Mouse (Mus musculus): ENCODE measurements at regions not wholly inside any gene's neighbourhood (a gene's known extent, or its start where the extent isn't known, plus 50 kb on each side); places are given as distances from the start of the nearest gene placed in this dataset.

DNA sequence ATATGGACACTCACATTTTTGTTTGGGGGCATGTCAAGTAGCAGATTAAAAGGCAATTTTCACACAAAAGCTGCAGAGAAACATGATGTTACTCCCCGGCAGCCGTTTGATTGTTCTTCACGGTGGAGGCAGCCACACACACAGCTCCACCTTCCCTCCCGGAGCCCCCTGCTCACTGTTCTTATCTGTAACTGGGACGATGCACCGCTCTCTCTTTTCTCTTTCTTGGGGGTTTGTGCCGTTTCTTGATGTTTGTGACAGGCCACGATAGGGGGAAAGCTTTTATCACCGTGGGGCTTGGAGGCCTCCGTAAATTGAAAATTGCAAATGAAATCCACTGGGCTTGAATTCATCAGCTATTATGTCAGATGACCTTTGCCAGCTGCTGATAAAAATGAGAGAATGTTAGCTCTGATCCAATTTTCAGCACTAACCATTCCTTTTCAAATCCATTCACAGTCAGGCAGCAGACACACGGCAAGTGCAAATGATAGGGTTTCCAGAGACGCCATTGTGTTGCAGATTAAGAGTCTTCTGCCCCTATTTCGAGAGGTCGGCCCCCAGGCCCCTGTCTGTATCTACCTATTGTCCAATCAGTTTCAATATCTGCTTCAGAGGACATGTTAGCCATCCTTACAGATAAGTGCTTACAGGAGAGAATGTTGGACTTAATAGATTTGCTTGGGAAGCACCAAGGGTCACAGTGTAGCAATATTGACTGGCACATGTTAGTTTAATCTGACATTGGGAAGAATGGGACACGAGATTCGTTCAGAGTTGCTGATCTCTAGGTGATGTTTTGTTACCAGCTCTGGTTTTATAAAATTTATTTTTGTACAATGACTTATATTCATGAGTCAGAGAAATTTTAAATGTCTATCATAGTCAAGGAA is 168.1 kb upstream of the Sox2 start:
- Histone ChIP-seq H3K27ac (no peak overlapping the region), H3K36me3 (replicated peaks) (no peaks in the 10 kb centered on the region), H3K4me3 (no peak overlapping the region), H3K27me3 (ENCODE audit: poor library complexity, severe bottlenecking) (peaks cover 62% of the 10 kb centered on the region), H3K9me3 (no peaks in the 10 kb centered on the region), H3K4me1 (peaks cover 30% of the 10 kb centered on the region)
- no peak for DNase-seq (ENCODE audit: extremely low spot score, low spot score)
- 33% methylated on average over 16 of the region's 16 CpGs for WGBS

DNA sequence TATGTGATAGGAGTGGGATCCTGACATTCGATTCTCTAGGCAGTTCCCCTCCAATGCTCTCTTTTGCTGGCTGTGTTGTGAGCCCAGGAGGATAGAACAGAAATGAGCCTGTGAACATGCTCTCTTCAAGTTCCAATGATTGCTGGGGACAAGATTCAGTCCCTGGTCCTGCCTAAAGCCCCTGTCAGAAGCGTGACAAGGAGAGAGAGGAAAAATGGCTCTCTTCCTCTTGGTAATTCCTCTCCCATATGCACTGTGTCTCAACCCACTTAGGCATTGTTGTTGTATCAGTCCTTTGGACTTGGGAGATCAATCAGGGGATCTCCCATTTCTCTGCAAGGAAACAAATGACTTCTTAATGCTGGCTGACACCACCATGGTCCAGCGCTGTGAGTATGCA is 168.9 kb upstream of the Sox2 start:
- H3K4me3 ChIP-seq: no peak overlapping the region
- 51% methylated on average over 3 of the region's 3 CpGs for WGBS
- DNase-seq (ENCODE audit: extremely low spot score, low spot score): no peak
- no peak overlapping the region for H3K27ac ChIP-seq
- H3K9me3 ChIP-seq: no peaks in the 10 kb centered on the region; the same call in 1 of the 2 replicates
- peaks cover 24% of the 10 kb centered on the region for H3K4me1 ChIP-seq
- H3K27me3 ChIP-seq (ENCODE audit: poor library complexity, severe bottlenecking): peaks cover 55% of the 10 kb centered on the region
- H3K36me3 ChIP-seq (replicated peaks): no peaks in the 10 kb centered on the region

DNA sequence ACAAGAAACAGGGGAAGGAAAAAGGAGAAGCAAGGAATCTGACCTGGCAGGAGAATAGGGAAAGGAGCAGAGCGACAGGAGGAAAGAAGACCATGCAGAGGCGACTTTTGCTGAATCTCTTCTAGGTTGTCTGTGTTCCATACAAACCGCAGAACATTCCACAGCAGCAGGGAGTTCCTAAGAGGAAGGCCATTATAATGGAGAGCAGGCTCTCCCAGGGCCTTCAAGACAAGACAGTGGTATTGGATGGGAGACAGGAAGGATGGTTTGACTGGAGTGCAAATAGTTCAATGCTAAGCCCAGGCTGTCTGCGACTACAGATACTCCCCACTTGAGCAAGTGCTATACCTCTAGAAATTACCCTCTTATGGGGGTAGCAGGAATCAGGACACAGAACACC is 176.1 kb upstream of the Sox2 start:
- DNase-seq (ENCODE audit: extremely low spot score, low spot score): no peak
- Histone ChIP-seq H3K4me1 (no peaks in the 10 kb centered on the region), H3K9me3 (no peaks in the 10 kb centered on the region; the same call in 1 of the 2 replicates), H3K36me3 (replicated peaks) (no peaks in the 10 kb centered on the region), H3K4me3 (no peak overlapping the region), H3K27me3 (ENCODE audit: poor library complexity, severe bottlenecking) (no peaks in the 10 kb centered on the region), H3K27ac (no peak overlapping the region)
- 51% methylated on average over 4 of the region's 4 CpGs for WGBS

DNA sequence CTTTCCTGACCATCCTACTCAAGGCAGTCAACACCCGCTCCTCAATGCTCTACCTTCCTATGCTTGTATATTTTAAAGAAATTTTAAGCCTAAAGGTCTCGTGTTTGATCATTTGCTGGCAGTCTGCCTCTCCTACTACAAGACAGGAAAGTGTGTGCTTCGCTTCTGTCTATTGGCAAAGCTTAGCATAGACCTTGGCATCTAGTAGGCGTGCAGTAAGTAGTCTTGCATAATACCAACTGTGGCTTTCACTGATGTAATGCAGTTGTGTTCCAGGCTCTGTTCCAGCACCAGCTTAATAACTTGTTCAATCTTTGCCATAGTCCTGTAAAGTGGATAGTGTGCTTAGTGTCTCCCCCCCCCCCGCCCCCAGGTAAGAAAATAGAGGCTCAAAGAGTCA is 179.5 kb upstream of the Sox2 start:
- Histone ChIP-seq H3K9me3 (no peaks in the 10 kb centered on the region), H3K4me1 (peaks cover 9% of the 10 kb centered on the region), H3K36me3 (replicated peaks) (no peaks in the 10 kb centered on the region), H3K4me3 (no peak overlapping the region), H3K27ac (no peak overlapping the region), H3K27me3 (ENCODE audit: poor library complexity, severe bottlenecking) (no peaks in the 10 kb centered on the region)
- no peak for DNase-seq (ENCODE audit: extremely low spot score, low spot score)
- 88% methylated on average over 5 of the region's 5 CpGs for WGBS

DNA sequence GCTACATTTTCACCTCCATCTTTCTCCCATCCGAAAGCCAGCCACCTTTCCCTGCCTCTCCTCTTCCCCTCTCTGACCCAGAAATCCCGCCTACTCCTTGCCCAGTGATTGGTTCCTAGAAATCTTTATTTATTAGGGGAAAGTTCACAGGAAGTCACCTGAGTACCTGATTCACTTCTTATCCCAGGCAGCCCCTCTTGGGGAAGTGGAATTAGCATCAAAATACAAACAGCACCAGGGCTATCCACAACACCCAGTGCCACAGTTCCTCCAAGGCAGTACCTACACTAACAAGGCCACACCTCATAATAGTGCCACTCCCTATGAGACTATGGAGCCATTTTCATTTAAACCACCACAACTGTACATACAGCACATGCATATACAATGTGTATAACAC is 180.3 kb upstream of the Sox2 start:
- Histone ChIP-seq H3K4me1 (peaks cover 17% of the 10 kb centered on the region), H3K27ac (no peak overlapping the region), H3K27me3 (ENCODE audit: poor library complexity, severe bottlenecking) (no peaks in the 10 kb centered on the region), H3K9me3 (no peaks in the 10 kb centered on the region), H3K36me3 (replicated peaks) (no peaks in the 10 kb centered on the region), H3K4me3 (no peak overlapping the region)
- DNase-seq (ENCODE audit: extremely low spot score, low spot score): no peak
- WGBS: 86% methylated on average over 2 of the region's 2 CpGs

DNA sequence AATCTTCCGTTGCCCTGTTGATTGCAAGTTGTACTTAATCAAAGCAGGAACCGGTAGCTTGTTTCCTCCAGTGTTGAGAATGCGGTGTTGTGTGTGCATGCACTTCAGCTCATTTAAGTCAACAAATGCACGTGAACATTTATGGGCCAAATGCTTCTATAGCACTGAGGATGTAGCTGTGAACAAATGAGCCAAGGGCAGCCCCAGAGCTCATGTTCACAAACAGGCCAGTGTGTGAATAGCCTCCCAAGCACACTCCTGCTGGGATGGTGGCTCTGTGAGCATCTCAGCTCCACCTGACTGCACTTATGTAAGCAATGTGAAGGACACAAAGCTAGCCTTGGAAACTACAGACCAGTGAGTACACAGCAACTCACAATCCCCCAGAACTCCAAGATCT is 183.9 kb upstream of the Sox2 start:
- no peak overlapping the region for H3K4me3 ChIP-seq
- WGBS: 75% methylated on average over 4 of the region's 4 CpGs
- H3K36me3 ChIP-seq (replicated peaks): no peaks in the 10 kb centered on the region
- no peaks in the 10 kb centered on the region for H3K27me3 ChIP-seq (ENCODE audit: poor library complexity, severe bottlenecking)
- DNase-seq (ENCODE audit: extremely low spot score, low spot score): no peak
- peaks cover 20% of the 10 kb centered on the region for H3K4me1 ChIP-seq
- H3K9me3 ChIP-seq: no peaks in the 10 kb centered on the region
- H3K27ac ChIP-seq: no peak overlapping the region

DNA sequence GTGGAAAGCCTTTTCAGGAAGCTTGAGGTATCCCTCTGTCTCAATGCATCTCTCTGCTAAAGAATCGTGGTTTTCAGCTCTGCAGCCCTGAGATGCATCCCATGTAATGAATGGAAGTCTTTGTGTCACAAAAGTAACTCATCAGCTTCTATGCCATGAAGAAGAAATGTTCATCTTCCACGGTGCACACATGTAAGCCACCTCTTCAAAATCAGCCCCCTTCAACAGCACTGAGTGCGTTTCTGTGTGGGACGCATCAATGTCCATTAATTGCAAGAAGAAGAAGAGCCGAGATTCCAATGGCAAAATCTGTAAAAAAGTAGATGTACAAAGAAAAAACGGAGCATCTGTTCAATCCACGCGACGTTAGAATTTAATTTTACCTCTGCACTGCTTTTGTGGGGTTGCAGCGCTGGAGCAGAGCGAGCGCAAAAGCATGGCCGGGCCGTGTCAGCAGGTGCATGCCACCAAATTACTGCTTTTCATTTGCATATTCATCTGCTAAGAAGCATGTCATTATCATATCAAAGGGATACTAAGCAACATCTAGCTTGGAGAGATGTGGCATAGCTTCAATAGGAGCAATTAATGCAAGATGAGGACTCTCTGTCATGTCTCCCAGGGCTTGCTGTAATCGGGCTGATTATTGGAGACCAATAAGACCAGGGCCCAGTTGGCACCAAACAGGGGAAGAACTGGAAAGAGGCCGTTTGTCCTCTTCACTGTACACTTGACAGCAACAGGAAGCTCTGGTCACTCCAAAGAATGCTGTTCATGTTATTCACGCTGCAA is 185.0 kb upstream of the Sox2 start:
- Histone ChIP-seq H3K4me1 (peaks cover 20% of the 10 kb centered on the region), H3K9me3 (no peaks in the 10 kb centered on the region), H3K36me3 (replicated peaks) (no peaks in the 10 kb centered on the region), H3K27me3 (ENCODE audit: poor library complexity, severe bottlenecking) (no peaks in the 10 kb centered on the region), H3K27ac (peak overlapping the region; percentile 37; the same call in 1 of the 2 replicates), H3K4me3 (no peak overlapping the region)
- DNase-seq (ENCODE audit: extremely low spot score, low spot score): no peak
- WGBS: 82% methylated on average over 17 of the region's 17 CpGs

DNA sequence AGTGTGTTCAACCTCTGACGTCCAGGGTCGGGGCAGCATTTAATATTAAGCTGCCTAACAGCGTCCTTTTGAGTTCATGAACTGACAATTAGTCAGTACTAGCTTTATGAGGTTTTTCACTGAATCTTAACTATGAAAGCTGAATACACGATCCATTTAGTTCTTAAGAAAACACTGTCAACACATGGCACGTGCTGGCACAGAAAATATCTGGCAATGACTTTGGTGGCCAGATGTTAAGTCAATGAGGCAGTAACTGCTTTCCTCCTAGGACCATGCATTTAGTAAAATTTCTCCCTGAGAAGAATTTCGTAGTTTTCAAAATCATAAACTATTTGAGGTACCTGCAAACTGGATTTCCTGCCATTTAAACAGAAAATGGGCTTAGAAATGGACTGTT is 191.4 kb upstream of the Sox2 start:
- Histone ChIP-seq H3K36me3 (replicated peaks) (no peaks in the 10 kb centered on the region), H3K27me3 (ENCODE audit: poor library complexity, severe bottlenecking) (no peaks in the 10 kb centered on the region), H3K4me1 (peaks cover 11% of the 10 kb centered on the region), H3K4me3 (no peak overlapping the region), H3K9me3 (no peaks in the 10 kb centered on the region), H3K27ac (no peak overlapping the region)
- 89% methylated on average over 6 of the region's 6 CpGs for WGBS
- no peak for DNase-seq (ENCODE audit: extremely low spot score, low spot score)

DNA sequence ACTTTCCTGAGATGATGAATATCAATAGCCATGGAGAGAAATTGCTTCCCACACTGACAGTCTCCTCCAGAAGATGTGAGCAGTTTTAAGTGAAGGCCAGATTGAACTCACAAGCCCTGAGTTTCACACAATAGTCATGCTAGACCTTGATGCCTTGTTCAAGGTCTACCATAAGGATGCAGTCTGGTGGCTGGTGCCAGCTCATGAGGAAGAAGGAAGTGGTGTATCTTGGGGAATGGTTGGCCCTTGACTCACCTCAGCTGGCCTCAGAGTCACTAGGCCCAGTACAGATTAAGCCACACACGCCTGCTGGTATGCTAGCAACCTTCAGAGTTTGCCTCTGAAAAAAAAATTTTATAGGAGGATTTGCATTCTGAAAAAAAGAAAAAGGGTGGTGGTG is 192.4 kb upstream of the Sox2 start:
- no peak for DNase-seq (ENCODE audit: extremely low spot score, low spot score)
- H3K4me1 ChIP-seq: peaks cover 11% of the 10 kb centered on the region
- no peaks in the 10 kb centered on the region for H3K27me3 ChIP-seq (ENCODE audit: poor library complexity, severe bottlenecking)
- no peaks in the 10 kb centered on the region for H3K36me3 ChIP-seq (replicated peaks)
- WGBS: 89% methylated on average over 1 of the region's 1 CpGs
- no peak overlapping the region for H3K4me3 ChIP-seq
- no peaks in the 10 kb centered on the region for H3K9me3 ChIP-seq
- no peak overlapping the region for H3K27ac ChIP-seq

DNA sequence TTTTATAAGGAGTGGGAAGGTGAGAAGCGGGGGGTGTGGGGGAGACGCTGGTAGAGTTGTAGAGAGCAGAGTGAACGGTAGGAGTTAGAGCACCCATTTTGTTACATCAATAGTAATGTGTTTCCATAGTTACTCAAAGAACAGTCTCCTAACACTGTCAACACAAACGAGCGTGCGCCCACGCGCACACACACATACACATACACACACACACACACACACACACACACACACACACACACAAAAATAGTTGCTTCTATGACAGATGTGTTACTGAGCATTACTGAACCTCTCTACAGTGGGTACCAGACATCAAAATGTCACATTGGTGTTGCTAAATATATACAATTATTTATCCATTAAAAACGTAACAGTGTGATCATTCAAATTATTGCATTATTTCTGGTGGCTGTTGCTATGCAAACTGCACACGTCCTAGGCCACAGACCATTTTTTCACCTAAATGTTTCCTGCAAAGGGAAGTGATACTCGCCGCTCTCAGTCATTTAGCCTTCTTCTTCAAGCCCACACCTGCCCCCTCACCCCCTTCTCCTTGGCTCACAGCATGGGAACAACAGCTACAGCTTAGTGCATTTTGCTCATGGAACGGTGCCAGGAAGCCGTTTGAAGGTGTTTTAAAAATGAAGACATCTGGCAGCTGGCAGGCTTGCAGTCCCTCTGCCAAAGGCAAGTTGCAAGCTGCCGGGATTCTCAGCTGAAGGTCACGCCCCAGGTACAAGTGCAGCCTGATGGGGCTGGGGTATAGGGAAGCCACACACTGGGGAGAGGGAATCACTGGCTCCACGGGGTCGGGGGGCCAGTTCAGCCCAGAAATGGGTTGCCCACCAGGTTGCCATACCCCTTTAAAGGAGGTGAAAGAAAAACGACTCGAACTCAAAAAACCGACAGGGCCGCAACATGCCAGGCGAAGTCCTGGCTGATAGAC is 193.4 kb upstream of the Sox2 start:
- H3K27ac ChIP-seq: no peak overlapping the region
- H3K27me3 ChIP-seq (ENCODE audit: poor library complexity, severe bottlenecking): no peaks in the 10 kb centered on the region
- no peaks in the 10 kb centered on the region for H3K9me3 ChIP-seq
- 85% methylated on average over 23 of the region's 23 CpGs for WGBS
- H3K4me3 ChIP-seq: no peak overlapping the region
- no peak for DNase-seq (ENCODE audit: extremely low spot score, low spot score)
- peaks cover 11% of the 10 kb centered on the region for H3K4me1 ChIP-seq
- no peaks in the 10 kb centered on the region for H3K36me3 ChIP-seq (replicated peaks)

DNA sequence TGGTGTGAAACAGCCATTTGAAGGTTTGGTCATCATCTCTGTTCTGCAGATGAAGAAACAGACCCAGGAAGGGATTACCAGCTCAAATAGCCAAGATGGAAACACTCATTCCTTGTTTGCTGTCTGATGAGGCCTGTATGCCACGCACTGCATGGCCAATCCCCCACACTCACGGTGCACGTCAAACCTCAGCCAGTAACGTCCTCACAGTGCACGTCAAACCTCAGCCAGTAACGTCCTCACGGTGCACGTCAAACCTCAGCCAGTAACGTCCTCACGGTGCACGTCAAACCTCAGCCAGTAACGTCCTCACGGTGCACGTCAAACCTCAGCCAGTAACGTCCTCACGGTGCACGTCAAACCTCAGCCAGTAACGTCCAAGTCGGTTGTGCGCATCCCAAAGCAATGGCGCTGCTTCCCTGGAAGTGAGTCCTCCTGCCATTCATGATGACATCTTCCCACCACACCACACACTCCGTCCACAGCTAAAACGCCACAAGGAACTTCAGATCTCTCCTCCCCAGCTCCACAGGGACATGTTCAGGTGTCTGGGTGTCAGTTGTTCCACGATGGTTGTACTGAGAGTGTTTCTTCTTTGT is 196.1 kb upstream of the Sox2 start:
- Histone ChIP-seq H3K27me3 (ENCODE audit: poor library complexity, severe bottlenecking) (no peaks in the 10 kb centered on the region), H3K4me3 (no peak overlapping the region), H3K27ac (no peak overlapping the region), H3K4me1 (peaks cover 11% of the 10 kb centered on the region), H3K9me3 (0 out of 2 replicates have a peak, but pooled peaks cover under 1% of the 10 kb centered on the region), H3K36me3 (replicated peaks) (no peaks in the 10 kb centered on the region)
- WGBS: 95% methylated on average over 24 of the region's 24 CpGs
- no peak for DNase-seq (ENCODE audit: extremely low spot score, low spot score)

DNA sequence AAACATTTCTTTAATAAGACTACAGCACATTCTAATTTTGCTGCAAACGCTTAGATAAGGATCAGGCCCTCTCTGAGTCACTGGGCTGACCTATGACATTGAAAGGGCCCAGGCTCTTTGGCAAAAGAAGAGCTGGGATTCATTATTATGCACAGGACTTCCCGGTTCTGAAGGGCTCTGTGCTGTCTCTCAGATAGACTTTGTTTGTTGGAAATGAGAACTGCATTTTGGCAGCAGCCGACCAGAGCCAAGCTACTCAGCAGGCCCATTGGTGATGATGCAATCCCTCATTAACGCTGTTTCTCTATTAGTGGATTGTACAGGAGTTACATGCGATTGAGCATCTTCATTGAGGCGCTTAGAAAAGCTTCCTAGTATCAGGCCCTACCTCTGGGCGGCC is 204.9 kb upstream of the Sox2 start:
- Histone ChIP-seq H3K27ac (peak overlapping the region; percentile 54), H3K36me3 (replicated peaks) (no peaks in the 10 kb centered on the region; the same call in 1 of the 2 replicates), H3K4me1 (peaks cover 61% of the 10 kb centered on the region), H3K9me3 (peaks cover 14% of the 10 kb centered on the region), H3K4me3 (no peak overlapping the region), H3K27me3 (ENCODE audit: poor library complexity, severe bottlenecking) (peaks cover 12% of the 10 kb centered on the region)
- DNase-seq (ENCODE audit: extremely low spot score, low spot score): peak; percentile 27
- 29% methylated on average over 7 of the region's 7 CpGs for WGBS

Measured in forebrain, embryonic 10.5 days (tissue).